Mouse (Mus musculus): Measurements from ENCODE around the gene Bcl2l2. TPM values are rescaled to one million over a fixed set of nuclear protein-coding genes. Genes with fewer than 3 reads are reported as not detected.

Gene Bcl2l2
- polyA plus RNA-seq, 1 experiment from 2014 or later, result 4.1 TPM

- Histone ChIP-seq H3K4me1 (peaks cover 22% of the 10 kb centered on the region), H3K27me3 (0 out of 2 replicates have a peak, but pooled peaks cover 3% of the 10 kb centered on the region), H3K9ac (no peak overlapping the region), H3K27ac (replicated peaks) (no peak overlapping the region), H3K9me3 (replicated peaks) (no peaks in the 10 kb centered on the region), H3K4me2 (replicated peaks) (no peak overlapping the region), H3K4me3 (replicated peaks) (no peak overlapping the region), H3K36me3 (no peaks in the 10 kb centered on the region)
- WGBS, result 86% methylated on average over 16 of the region's 16 CpGs
- ATAC-seq (ENCODE audit: insufficient number of reproducible peaks, low FRiP score, low TSS enrichment, low read depth), result no peak
Observed at GRCm38 (mm10) chr14:54937361-54938182, 54.4 kb downstream of the Bcl2l2 start.

Other genes starting within 250 kb of the Bcl2l2 start
- gene Gm17606, start 242.4 kb upstream of the Bcl2l2 start, polyA plus RNA-seq (2015; fragmentation: Nextera tagmentation; extraction: Ambion mirVana), result not detected in 2 replicates
- 4.5 and 4.8 TPM in 2 replicates for gene Cdh24, start 242.0 kb upstream of the Bcl2l2 start, polyA plus RNA-seq (2015; fragmentation: Nextera tagmentation; extraction: Ambion mirVana)
- 74.2 and 75.5 TPM in 2 replicates for gene 1700123O20Rik, start 197.2 kb upstream of the Bcl2l2 start, polyA plus RNA-seq (2015; fragmentation: Nextera tagmentation; extraction: Ambion mirVana)
- 130 and 132 TPM in 2 replicates for gene Acin1, start 196.4 kb upstream of the Bcl2l2 start, polyA plus RNA-seq (2015; fragmentation: Nextera tagmentation; extraction: Ambion mirVana)
- 0.23 and 0.28 TPM in 2 replicates for gene Gm29776, start 184.5 kb upstream of the Bcl2l2 start, polyA plus RNA-seq (2015; fragmentation: Nextera tagmentation; extraction: Ambion mirVana)
- not detected in 2 replicates for gene Cebpe, start 171.2 kb upstream of the Bcl2l2 start, polyA plus RNA-seq (2015; fragmentation: Nextera tagmentation; extraction: Ambion mirVana)
- 6.5 and 6.8 TPM in 2 replicates for gene Slc7a8, start 101.4 kb upstream of the Bcl2l2 start, polyA plus RNA-seq (2015; fragmentation: Nextera tagmentation; extraction: Ambion mirVana)
- not detected in 2 replicates for gene Rnf212b, start 69.2 kb upstream of the Bcl2l2 start, polyA plus RNA-seq (2015; fragmentation: Nextera tagmentation; extraction: Ambion mirVana)
- gene Homez, start 12.4 kb upstream of the Bcl2l2 start, polyA plus RNA-seq (2015; fragmentation: Nextera tagmentation; extraction: Ambion mirVana), result 9.7 and 10.1 TPM in 2 replicates
- 0.83 and 1.2 TPM in 2 replicates for gene Ppp1r3e, start 5.8 kb upstream of the Bcl2l2 start, polyA plus RNA-seq (2015; fragmentation: Nextera tagmentation; extraction: Ambion mirVana)
- gene Gm20521, start 64 bp downstream of the Bcl2l2 start, polyA plus RNA-seq (2015; fragmentation: Nextera tagmentation; extraction: Ambion mirVana), result not detected in 2 replicates
- 124 and 125 TPM in 2 replicates for gene Pabpn1, start 9.1 kb downstream of the Bcl2l2 start, polyA plus RNA-seq (2015; fragmentation: Nextera tagmentation; extraction: Ambion mirVana)
- 81.7 and 93.6 TPM in 2 replicates for gene Slc22a17, start 29.8 kb downstream of the Bcl2l2 start, polyA plus RNA-seq (2015; fragmentation: Nextera tagmentation; extraction: Ambion mirVana)
- gene Efs, start 42.7 kb downstream of the Bcl2l2 start, polyA plus RNA-seq (2015; fragmentation: Nextera tagmentation; extraction: Ambion mirVana), result 59.7 and 63.4 TPM in 2 replicates
- 0.47 TPM in 1 of 2 replicates, not detected in the other for gene Il25, start 49.3 kb downstream of the Bcl2l2 start, polyA plus RNA-seq (2015; fragmentation: Nextera tagmentation; extraction: Ambion mirVana)
- 8.9 and 9.4 TPM in 2 replicates for gene Cmtm5, start 52.9 kb downstream of the Bcl2l2 start, polyA plus RNA-seq (2015; fragmentation: Nextera tagmentation; extraction: Ambion mirVana)
- 3.0 and 6.0 TPM in 2 replicates for gene Myh6, start 83.5 kb downstream of the Bcl2l2 start, polyA plus RNA-seq (2015; fragmentation: Nextera tagmentation; extraction: Ambion mirVana)
- not detected in 2 replicates for gene Gm17428, start 93.6 kb downstream of the Bcl2l2 start, polyA plus RNA-seq (2015; fragmentation: Nextera tagmentation; extraction: Ambion mirVana)
- gene Myh7, start 111.2 kb downstream of the Bcl2l2 start, polyA plus RNA-seq (2015; fragmentation: Nextera tagmentation; extraction: Ambion mirVana), result 21.5 and 33.1 TPM in 2 replicates
- 70.7 and 73.9 TPM in 2 replicates for gene Ngdn, start 132.1 kb downstream of the Bcl2l2 start, polyA plus RNA-seq (2015; fragmentation: Nextera tagmentation; extraction: Ambion mirVana)
- gene Zfhx2, start 208.9 kb downstream of the Bcl2l2 start, polyA plus RNA-seq (2015; fragmentation: Nextera tagmentation; extraction: Ambion mirVana), result 4.2 and 5.0 TPM in 2 replicates
- gene Thtpa, start 211.4 kb downstream of the Bcl2l2 start, polyA plus RNA-seq (2015; fragmentation: Nextera tagmentation; extraction: Ambion mirVana), result 21.5 and 22.4 TPM in 2 replicates
- 25.5 and 29.1 TPM in 2 replicates for gene Ap1g2, start 223.2 kb downstream of the Bcl2l2 start, polyA plus RNA-seq (2015; fragmentation: Nextera tagmentation; extraction: Ambion mirVana)
- 3.0 and 3.6 TPM in 2 replicates for gene Jph4, start 233.6 kb downstream of the Bcl2l2 start, polyA plus RNA-seq (2015; fragmentation: Nextera tagmentation; extraction: Ambion mirVana)

All from embryonic facial prominence, embryonic 15.5 days (tissue).